Comparison of ENCODE assay signal across 8 mouse cellular contexts in the genomic region with DNA sequence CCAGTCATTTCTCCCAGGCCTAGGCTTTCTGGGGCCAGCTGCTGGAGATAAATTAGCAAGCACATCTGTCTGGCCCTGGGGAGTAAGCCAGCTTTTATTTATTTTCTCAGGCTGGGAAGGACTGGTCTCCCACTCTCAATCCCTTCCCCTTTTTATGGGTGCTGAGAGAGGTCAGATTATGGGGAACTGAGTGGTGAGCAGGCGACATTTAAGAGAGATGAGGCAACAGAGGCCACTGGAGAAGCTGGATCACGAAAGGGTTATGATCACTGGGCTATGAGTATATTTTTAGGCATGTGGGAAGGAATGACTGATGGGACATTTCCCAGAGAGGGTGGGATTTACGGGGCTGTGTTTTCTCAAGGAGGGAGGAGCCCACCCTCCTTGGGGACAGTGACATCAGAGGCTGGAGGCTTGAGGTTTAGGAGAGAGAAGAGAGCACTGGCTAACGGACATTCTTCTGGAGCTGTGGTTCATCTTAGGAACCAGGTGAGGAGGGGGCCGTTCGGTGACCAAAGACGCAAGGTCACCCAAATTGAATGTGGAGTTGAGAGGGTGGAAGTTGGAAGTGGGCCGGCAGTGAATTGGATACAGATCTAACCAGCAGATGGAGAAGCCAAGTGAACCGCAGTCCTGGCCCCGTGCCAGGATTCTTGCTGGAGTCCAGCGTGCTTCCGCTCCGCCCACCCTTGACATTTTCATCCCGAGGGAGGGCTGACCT.
DNase-seq lines count a peak whose midpoint lies in the region; ATAC-seq and TF ChIP-seq lines count a peak whose summit lies in the region.
"Had no signal": no experiment of that assay in that cellular context is flagged by ENCODE, and none has a peak within 500 bp of the region (broad histone marks: within the 10 kb centered on the region; RNA-seq: fewer than 3 reads in every experiment).

No protein-coding gene starts in this region.

- H3K79me2 ChIP-seq in MEL (ENCODE audit: control insufficient read depth, insufficient read depth, low read length, poor library complexity), result no peaks in the 10 kb centered on the region

- H3K4me3 ChIP-seq in MEL (ENCODE audit: control insufficient read depth in 1 of 2, insufficient read depth in 1 of 2, low read depth in 2 of 2, low read length in 2 of 2), result no peak overlapping the region
- no peak overlapping the region for H3K4me3 ChIP-seq in embryonic fibroblast, embryonic 13.5 days (ENCODE audit: insufficient read depth, low read length)
- peak overlapping the region; percentile 25 for H3K4me3 ChIP-seq in heart, postnatal 0 days (ENCODE audit: low read depth, low read length)
- H3K4me3 ChIP-seq in lung, embryonic 16.5 days (ENCODE audit: low read length), result peak overlapping the region; percentile 35
- H3K4me3 ChIP-seq: midbrain, embryonic 12.5 days had no signal

- H3K9me3 ChIP-seq in MEL (replicated peaks; ENCODE audit: insufficient read depth, low read length), result no peaks in the 10 kb centered on the region
- H3K9me3 ChIP-seq in heart, postnatal 0 days (replicated peaks; ENCODE audit: control insufficient read depth, low read length), result no peaks in the 10 kb centered on the region
- H3K9me3 ChIP-seq in lung, embryonic 16.5 days (ENCODE audit: control insufficient read depth, low read length), result no peaks in the 10 kb centered on the region
- H3K9me3 ChIP-seq: midbrain, embryonic 12.5 days had no signal

- TF ChIP-seq POLR2A in MEL (IDR thresholded peaks at IDR 0.05; ENCODE audit: control insufficient read depth in 1 of 2, insufficient read depth in 1 of 2, low read depth in 1 of 2, low read length in 2 of 2, poor library complexity in 1 of 2), result no peak
- TF ChIP-seq POLR2A in embryonic fibroblast, embryonic 13.5 days (IDR thresholded peaks at IDR 0.05; ENCODE audit: low read depth, low read length), result no peak

- TF ChIP-seq RAD21 in MEL (IDR thresholded peaks at IDR 0.05; ENCODE audit: low read depth, low read length), result no peak

- no peak overlapping the region for H3K9ac ChIP-seq in MEL (ENCODE audit: control insufficient read depth, low read depth, low read length, poor library complexity, severe bottlenecking)
- no peak overlapping the region for H3K9ac ChIP-seq in heart, postnatal 0 days (replicated peaks; ENCODE audit: low read depth, low read length)
- peak overlapping the region; percentile 23 for H3K9ac ChIP-seq in lung, embryonic 16.5 days (ENCODE audit: low read length)
- H3K9ac ChIP-seq: midbrain, embryonic 12.5 days had no signal

- TF ChIP-seq CTCF in MEL (IDR thresholded peaks at IDR 0.05 in 2 of 3, conservative IDR thresholded peaks at IDR 0.05 in 1 of 3; ENCODE audit: control insufficient read depth in 1 of 3, insufficient read depth in 1 of 3, low read depth in 2 of 3, low read length in 3 of 3, poor library complexity in 1 of 3, severe bottlenecking in 1 of 3), result no peak
- no peak for TF ChIP-seq CTCF in embryonic fibroblast, embryonic 13.5 days (IDR thresholded peaks at IDR 0.05; ENCODE audit: borderline replicate concordance, insufficient read depth, low read length)
- TF ChIP-seq CTCF in heart, postnatal 0 days (IDR thresholded peaks at IDR 0.05; ENCODE audit: low read depth), result no peak

- H3K4me1 ChIP-seq in MEL (ENCODE audit: control insufficient read depth in 1 of 2, insufficient read depth in 2 of 2, low read length in 2 of 2), result peaks cover 0 to 10% of the 10 kb centered on the region in 2 experiments; a peak in 3 of 4 replicates
- peaks cover 41% of the 10 kb centered on the region for H3K4me1 ChIP-seq in embryonic fibroblast, embryonic 13.5 days (ENCODE audit: control insufficient read depth, insufficient read depth, low read length)
- H3K4me1 ChIP-seq in heart, postnatal 0 days (ENCODE audit: control insufficient read depth, insufficient read depth), result peaks cover 14% of the 10 kb centered on the region
- peaks cover 35% of the 10 kb centered on the region for H3K4me1 ChIP-seq in lung, embryonic 16.5 days (replicated peaks; ENCODE audit: control insufficient read depth, insufficient read depth, low read length)

- H3K27ac ChIP-seq in MEL (ENCODE audit: control insufficient read depth, low read depth, low read length), result no peak overlapping the region
- peak overlapping the region; percentile 84 for H3K27ac ChIP-seq in embryonic fibroblast, embryonic 13.5 days (ENCODE audit: insufficient read depth, low read length)
- peak overlapping the region; percentile 94 for H3K27ac ChIP-seq in heart, postnatal 0 days (ENCODE audit: low read depth)
- H3K27ac ChIP-seq in lung, embryonic 16.5 days (ENCODE audit: low read length), result peak overlapping the region; percentile 87
- H3K27ac ChIP-seq: midbrain, embryonic 12.5 days had no signal

- peak; percentile 18 to 45; a peak in 1 of 4 replicates for TF ChIP-seq EP300 in MEL (IDR thresholded peaks at IDR 0.05; ENCODE audit: low read depth in 1 of 2, low read length in 2 of 2)
- TF ChIP-seq EP300 in heart, postnatal 0 days (IDR thresholded peaks at IDR 0.05; ENCODE audit: low read depth), result no peak

- peak overlapping the region; percentile 47 for H3K4me2 ChIP-seq in heart, postnatal 0 days (ENCODE audit: low read depth, low read length)
- peak overlapping the region; percentile 55 for H3K4me2 ChIP-seq in lung, embryonic 16.5 days (ENCODE audit: low read depth, low read length)
- H3K4me2 ChIP-seq: midbrain, embryonic 12.5 days had no signal

- peaks cover 0 to 1% of the 10 kb centered on the region in 2 experiments; a peak in 2 of 4 replicates for H3K27me3 ChIP-seq in MEL (ENCODE audit: control insufficient read depth in 1 of 2, insufficient read depth in 2 of 2, low read length in 2 of 2)
- H3K27me3 ChIP-seq in heart, postnatal 0 days (ENCODE audit: control insufficient read depth, insufficient read depth, low read length), result no peaks in the 10 kb centered on the region
- no peaks in the 10 kb centered on the region for H3K27me3 ChIP-seq in lung, embryonic 16.5 days (ENCODE audit: control insufficient read depth, insufficient read depth, low read depth, low read length)
- H3K27me3 ChIP-seq: midbrain, embryonic 12.5 days had no signal

- peaks cover 0 to 6% of the 10 kb centered on the region in 2 experiments; a peak in 2 of 4 replicates for H3K36me3 ChIP-seq in MEL (ENCODE audit: control insufficient read depth in 1 of 2, insufficient read depth in 2 of 2, low read length in 2 of 2)
- H3K36me3 ChIP-seq in heart, postnatal 0 days (replicated peaks; ENCODE audit: control insufficient read depth, insufficient read depth, low read length), result no peaks in the 10 kb centered on the region
- no peaks in the 10 kb centered on the region for H3K36me3 ChIP-seq in lung, embryonic 16.5 days (ENCODE audit: control insufficient read depth, insufficient read depth, low read length)
- H3K36me3 ChIP-seq: midbrain, embryonic 12.5 days had no signal

- DNase-seq in MEL (ENCODE audit: low read depth, low spot score), result peak; percentile 59
- DNase-seq in adrenal gland, postnatal 25 days, result peak; percentile 95
- DNase-seq in heart, postnatal 0 days (ENCODE audit: low spot score), result peak; percentile 83
- peak; percentile 93 to 95 for DNase-seq in kidney, postnatal 4 days
- peak; percentile 84 to 86 for DNase-seq in right cerebral cortex, postnatal 10 days (ENCODE audit: low spot score in 2 of 2)

- 7% methylated on average over 14 of the region's 14 CpGs for WGBS in heart, postnatal 0 days
- 6% methylated on average over 14 of the region's 14 CpGs for WGBS in lung, embryonic 16.5 days

- peak; percentile 77 for ATAC-seq in heart, postnatal 0 days (ENCODE audit: insufficient read depth, low read depth)
- peak; percentile 76 for ATAC-seq in lung, embryonic 16.5 days (ENCODE audit: low read depth)

TF ChIP-seq in MEL, 35 proteins besides CTCF, POLR2A, EP300 and RAD21:
- TF ChIP-seq HCFC1 (IDR thresholded peaks at IDR 0.05; ENCODE audit: low read depth, low read length), result no peak
- TF ChIP-seq NRF1 (IDR thresholded peaks at IDR 0.05; ENCODE audit: insufficient read depth, low read depth, low read length, poor library complexity, severe bottlenecking), result no peak
- no peak for TF ChIP-seq MAFK (IDR thresholded peaks at IDR 0.05; ENCODE audit: borderline replicate concordance, low read depth, low read length)
- 0 out of 2 replicates have a peak, but pooled peaks have one; percentile 29 for TF ChIP-seq RCOR1 (IDR thresholded peaks at IDR 0.05; ENCODE audit: low read depth, low read length)
- TF ChIP-seq TAL1 (IDR thresholded peaks at IDR 0.05; ENCODE audit: low read length), result peak; percentile 23; the same call in 1 of the 2 replicates
- TF ChIP-seq UBTF (IDR thresholded peaks at IDR 0.05; ENCODE audit: borderline replicate concordance, insufficient read depth, low read depth, low read length), result no peak
- TF ChIP-seq MXI1 (IDR thresholded peaks at IDR 0.05; ENCODE audit: low read depth, low read length), result no peak

Comparison
In these comparisons a context has a peak if more than half of its experiments do, and no peak if none do; other contexts are left out.
1. H3K4me3 ChIP-seq: peak in heart, postnatal 0 days (single experiment) and lung, embryonic 16.5 days (single experiment); none in MEL (0 of 2) and embryonic fibroblast, embryonic 13.5 days (single experiment).
2. Peak in every context shown above with its lines, with median percentiles within 50 percentile points of each other: DNase-seq.